Mouse (Mus musculus) embryonic facial prominence, embryonic 13.5 days (tissue): ENCODE results near the gene Ppp6r2. TPM values are rescaled to one million over a fixed set of nuclear protein-coding genes. Genes with fewer than 3 reads are reported as not detected.
A peak's percentile ranks its signal among the peaks of the same experiment; 100 is the strongest.

Source experiments
- ATAC-seq: fragments of 200-750 bp; cut with Nextera tagmentation; 2 replicates; pipeline ENCODE4 v1.8.0; 2017; ENCODE audit warnings: low read depth; ENCODE audit not compliant: insufficient number of reproducible peaks, insufficient read depth, low FRiP score, low TSS enrichment
- H3K27ac ChIP-seq: fragments of 300-500 bp; sonication (generic); 2 replicates; pipeline ENCODE4 v1.5.1; 2015; ENCODE audit warnings: moderate library complexity, mild to moderate bottlenecking, inconsistent platforms
- H3K27me3 ChIP-seq: fragments of 300-500 bp; sonication (generic); 2 replicates; pipeline ENCODE4 v1.6.1; 2015; ENCODE audit warnings: mild to moderate bottlenecking, inconsistent platforms
- H3K36me3 ChIP-seq: fragments of 300-500 bp; sonication (generic); 2 replicates; pipeline ENCODE4 v1.6.1; 2015; ENCODE audit warnings: mild to moderate bottlenecking, inconsistent platforms
- H3K4me1 ChIP-seq: fragments of 300-500 bp; sonication (generic); 2 replicates; pipeline ENCODE4 v1.6.1; 2015; ENCODE audit warnings: inconsistent platforms
- H3K4me2 ChIP-seq: fragments of 300-500 bp; sonication (generic); 2 replicates; pipeline ENCODE4 v1.6.1; 2015; ENCODE audit warnings: moderate library complexity, mild to moderate bottlenecking, inconsistent platforms
- H3K4me3 ChIP-seq: fragments of 300-500 bp; sonication (generic); 2 replicates; pipeline ENCODE4 v1.5.1; 2015; ENCODE audit warnings: mild to moderate bottlenecking, inconsistent platforms
- H3K9ac ChIP-seq: fragments of 300-500 bp; sonication (generic); 2 replicates; pipeline ENCODE4 v1.6.1; 2015; ENCODE audit warnings: mild to moderate bottlenecking, inconsistent platforms
- H3K9me3 ChIP-seq: fragments of 300-500 bp; sonication (generic); 2 replicates; pipeline ENCODE4 v1.6.1; 2016; ENCODE audit warnings: inconsistent platforms
- WGBS: fragments of 180-500 bp; shearing (Covaris S2); methylation state at CpG from one replicate; pipeline ENCODE4 v1.1.7; 2015; ENCODE audit warnings: mixed read lengths; 5-methylcytosine and 5-hydroxymethylcytosine counted together
- polyA plus RNA-seq: library from polyadenylated mRNA; unstranded; fragments of >200 nt; fragmentation: Nextera tagmentation; extraction: Ambion mirVana; gene quantifications from 2 replicates; pipeline ENCODE4 v1.2.1, GENCODE M21; 2015

Ppp6r2 gene
- polyA plus RNA-seq, result 40.0 and 41.7 TPM in 2 replicates

- peak; percentile 83 for ATAC-seq
- peak within 1 kb of the TSS; percentile 94 for H3K4me3 ChIP-seq
- peak within 1 kb of the TSS; percentile 97 for H3K9ac ChIP-seq
- peak within 1 kb of the TSS; percentile 81 for H3K27ac ChIP-seq
- no peaks in the 10 kb centered on the region for H3K27me3 ChIP-seq
- WGBS, result 4% methylated on average over 46 of the region's 73 CpGs
- no peaks in the 10 kb centered on the region for H3K9me3 ChIP-seq
- H3K36me3 ChIP-seq, result peaks cover 9% of the 10 kb centered on the region
- peak within 1 kb of the TSS; percentile 91 for H3K4me2 ChIP-seq
- peaks cover 23% of the 10 kb centered on the region for H3K4me1 ChIP-seq
Observed at GRCm38 (mm10) chr15:89210915-89211715, at the start of gene Ppp6r2. Ppp6r2 (plus strand) TSS chr15:89211553.

DNA sequence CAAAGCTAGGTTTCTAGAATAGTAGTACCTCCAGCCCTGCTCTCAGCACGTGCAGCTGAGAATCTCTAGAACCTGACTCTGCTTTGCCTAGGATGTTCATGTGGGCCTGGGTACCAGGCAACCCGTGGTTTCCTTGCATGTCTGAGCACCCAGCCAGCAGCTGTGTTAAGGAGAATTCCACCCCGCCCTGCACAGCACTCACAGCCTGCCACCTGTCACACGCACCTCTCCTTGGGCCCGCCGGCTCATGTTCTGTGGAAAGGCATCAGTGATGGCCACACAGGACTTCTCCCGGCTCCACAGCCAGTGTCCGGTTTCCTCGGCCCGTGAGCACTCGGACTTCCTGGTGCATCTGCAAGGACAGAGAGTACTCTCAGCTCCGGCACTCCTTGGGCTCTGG lies 45.9 kb upstream of the Ppp6r2 start:
- Histone ChIP-seq H3K9me3 (no peaks in the 10 kb centered on the region), H3K4me1 (peaks cover 26% of the 10 kb centered on the region), H3K4me2 (no peak overlapping the region), H3K27me3 (no peaks in the 10 kb centered on the region), H3K9ac (no peak overlapping the region), H3K36me3 (peaks cover 86% of the 10 kb centered on the region), H3K27ac (no peak overlapping the region), H3K4me3 (no peak overlapping the region)
- WGBS, result 92% methylated on average over 12 of the region's 12 CpGs
- no peak for ATAC-seq

- no peaks in the 10 kb centered on the region for H3K27me3 ChIP-seq
- H3K27ac ChIP-seq, result peak overlapping the region; percentile 82
- H3K9ac ChIP-seq, result peak overlapping the region; percentile 47; the same call in 1 of the 2 replicates
- peaks cover 52% of the 10 kb centered on the region for H3K36me3 ChIP-seq
- H3K4me2 ChIP-seq, result peak overlapping the region; percentile 53
- no peak for ATAC-seq
- H3K9me3 ChIP-seq, result no peaks in the 10 kb centered on the region
- 44% methylated on average over 10 of the region's 10 CpGs for WGBS
- peak overlapping the region; percentile 16 for H3K4me3 ChIP-seq
- H3K4me1 ChIP-seq, result peaks cover 59% of the 10 kb centered on the region
Observed at GRCm38 (mm10) chr15:89168922-89169321, 42.4 kb upstream of the Ppp6r2 start.

DNA sequence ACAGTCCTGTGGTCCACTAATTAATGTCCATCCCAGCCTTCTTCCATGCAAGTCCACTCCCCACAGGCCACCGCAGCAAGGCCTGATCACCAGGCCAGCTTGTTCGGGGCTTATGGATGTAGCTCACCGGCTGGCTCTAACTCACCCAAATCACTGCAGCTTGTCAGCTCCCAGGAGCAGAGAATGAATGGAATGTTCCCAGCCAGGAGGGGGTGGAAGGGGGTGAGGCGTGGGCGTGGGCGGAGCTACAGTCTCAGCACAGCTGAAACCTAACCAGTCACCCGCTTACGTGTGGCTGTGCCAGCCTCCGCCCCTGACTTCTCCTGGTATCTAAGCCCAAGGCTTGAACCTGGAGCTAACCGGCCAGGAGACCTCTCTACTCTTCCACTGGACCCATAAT lies 41.9 kb upstream of the Ppp6r2 start:
- H3K9ac ChIP-seq, result peak overlapping the region; percentile 47; the same call in 1 of the 2 replicates
- H3K4me3 ChIP-seq, result peak overlapping the region; percentile 16
- H3K36me3 ChIP-seq, result peaks cover 47% of the 10 kb centered on the region
- H3K4me1 ChIP-seq, result peaks cover 64% of the 10 kb centered on the region
- H3K4me2 ChIP-seq, result peak overlapping the region; percentile 53
- no peaks in the 10 kb centered on the region for H3K27me3 ChIP-seq
- H3K27ac ChIP-seq, result peak overlapping the region; percentile 82
- ATAC-seq, result peak; percentile 74
- WGBS, result 3% methylated on average over 10 of the region's 10 CpGs
- no peaks in the 10 kb centered on the region for H3K9me3 ChIP-seq

GRCm38 (mm10) chr15:89170102-89170501 lies 41.3 kb upstream of the Ppp6r2 start:
- ATAC-seq, result no peak
- Histone ChIP-seq H3K4me1 (peaks cover 70% of the 10 kb centered on the region), H3K36me3 (peaks cover 40% of the 10 kb centered on the region), H3K9ac (peak overlapping the region; percentile 47; the same call in 1 of the 2 replicates), H3K27me3 (no peaks in the 10 kb centered on the region), H3K27ac (peak overlapping the region; percentile 82), H3K4me2 (peak overlapping the region; percentile 53; the same call in 1 of the 2 replicates), H3K9me3 (no peaks in the 10 kb centered on the region), H3K4me3 (0 out of 2 replicates have a peak overlapping the region, but pooled peaks have one; percentile 16)
- WGBS, result 64% methylated on average over 3 of the region's 3 CpGs

- no peak overlapping the region for H3K27ac ChIP-seq
- 89% methylated on average over 5 of the region's 5 CpGs for WGBS
- H3K27me3 ChIP-seq, result no peaks in the 10 kb centered on the region
- no peak overlapping the region for H3K4me3 ChIP-seq
- H3K9ac ChIP-seq, result no peak overlapping the region
- peaks cover 85% of the 10 kb centered on the region for H3K4me1 ChIP-seq
- peaks cover 25% of the 10 kb centered on the region for H3K36me3 ChIP-seq
- no peaks in the 10 kb centered on the region for H3K9me3 ChIP-seq
- ATAC-seq, result no peak
- no peak overlapping the region for H3K4me2 ChIP-seq
Observed at GRCm38 (mm10) chr15:89171526-89172051, 39.8 kb upstream of the Ppp6r2 start.

GRCm38 (mm10) chr15:89172276-89172935 lies 38.9 kb upstream of the Ppp6r2 start:
- Histone ChIP-seq H3K4me3 (peak overlapping the region; percentile 55), H3K4me1 (peaks cover 94% of the 10 kb centered on the region), H3K9me3 (no peaks in the 10 kb centered on the region), H3K27ac (peak overlapping the region; percentile 84), H3K9ac (peak overlapping the region; percentile 73), H3K27me3 (no peaks in the 10 kb centered on the region), H3K4me2 (peak overlapping the region; percentile 99), H3K36me3 (peaks cover 17% of the 10 kb centered on the region)
- ATAC-seq, result no peak
- 29% methylated on average over 17 of the region's 17 CpGs for WGBS

DNA sequence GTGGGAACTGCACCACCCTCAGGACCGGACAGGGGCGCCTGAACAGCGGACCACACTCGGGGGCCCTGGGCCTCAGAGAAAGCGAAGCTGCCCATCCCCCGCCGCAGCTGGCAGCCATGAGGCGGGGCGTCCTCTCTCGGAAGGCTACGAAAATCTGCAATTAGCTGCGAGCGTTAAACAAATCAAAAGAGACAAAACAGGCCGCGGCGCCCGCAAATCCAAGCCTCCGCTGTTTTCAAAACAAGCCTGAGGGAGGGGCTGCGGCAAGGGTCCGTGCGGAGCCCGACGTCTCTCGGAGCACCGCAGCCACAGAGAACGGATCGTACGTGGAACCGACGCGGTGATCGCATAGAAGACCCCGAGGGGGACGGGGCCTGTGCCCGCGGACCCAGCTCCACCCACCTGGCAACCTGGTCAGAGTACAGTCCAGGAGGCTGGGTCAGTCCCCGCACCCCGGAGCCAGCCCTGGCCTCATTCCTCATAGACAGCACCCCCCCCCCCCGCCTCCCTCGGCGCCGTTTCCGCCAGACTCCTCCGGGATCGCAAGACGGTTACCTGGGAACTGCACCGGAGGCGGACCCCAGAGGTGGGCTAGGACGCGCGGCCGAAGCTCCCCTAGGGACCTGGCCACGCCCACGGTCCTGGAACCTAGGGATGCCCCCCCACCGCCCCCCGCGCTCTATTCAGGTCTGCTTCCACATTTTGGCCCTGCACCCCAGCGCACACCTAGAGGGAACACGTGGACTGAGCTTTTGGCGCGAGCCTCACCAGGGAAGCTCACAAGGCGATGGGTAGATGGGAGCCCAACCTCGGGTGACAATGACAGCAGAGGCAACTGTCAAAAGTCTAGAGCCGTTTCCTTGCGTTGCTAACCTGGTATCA lies 38.1 kb upstream of the Ppp6r2 start:
- H3K9me3 ChIP-seq, result no peaks in the 10 kb centered on the region
- peak overlapping the region; percentile 99 for H3K4me2 ChIP-seq
- H3K27ac ChIP-seq, result peak overlapping the region; percentile 84
- H3K4me1 ChIP-seq, result peaks cover 98% of the 10 kb centered on the region
- no peaks in the 10 kb centered on the region for H3K27me3 ChIP-seq
- no peak for ATAC-seq
- WGBS, result under 1% methylated on average over 61 of the region's 65 CpGs
- peaks cover 8% of the 10 kb centered on the region for H3K36me3 ChIP-seq
- peak overlapping the region; percentile 55 for H3K4me3 ChIP-seq
- peak overlapping the region; percentile 73 for H3K9ac ChIP-seq

- Histone ChIP-seq H3K4me3 (peak overlapping the region; percentile 55), H3K4me1 (peaks cover 98% of the 10 kb centered on the region), H3K9me3 (no peaks in the 10 kb centered on the region), H3K4me2 (peak overlapping the region; percentile 99), H3K36me3 (peaks cover 2% of the 10 kb centered on the region; the same call in 1 of the 2 replicates), H3K9ac (peak overlapping the region; percentile 73), H3K27me3 (no peaks in the 10 kb centered on the region), H3K27ac (peak overlapping the region; percentile 55; the same call in 1 of the 2 replicates)
- WGBS, result 2% methylated on average over 15 of the region's 15 CpGs
- no peak; the same call in 1 of the 2 replicates for ATAC-seq
Observed at GRCm38 (mm10) chr15:89173906-89174214, 37.5 kb upstream of the Ppp6r2 start.

DNA sequence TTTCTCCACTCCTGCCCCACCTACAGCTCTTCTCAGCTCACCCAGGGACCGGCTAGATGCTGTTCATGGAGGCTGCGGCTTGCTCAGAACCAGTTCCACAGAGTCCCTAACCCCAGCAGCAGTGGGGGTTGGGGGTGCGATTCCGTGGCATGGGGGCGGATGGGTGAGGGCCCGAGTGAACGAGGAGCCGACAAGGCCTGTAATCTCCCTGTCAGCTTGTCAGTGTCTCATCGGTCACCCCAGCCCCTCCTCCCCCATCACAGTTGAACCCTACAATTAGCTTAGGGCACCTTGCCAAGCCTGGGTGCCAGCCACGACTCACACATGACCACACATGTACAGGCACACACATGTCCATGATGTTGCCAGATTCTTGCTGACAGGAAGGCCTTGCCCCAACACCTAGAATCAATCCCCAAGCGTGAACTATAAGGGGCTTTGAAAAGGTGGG lies 36.4 kb upstream of the Ppp6r2 start:
- Histone ChIP-seq H3K9ac (no peak overlapping the region), H3K4me2 (peak overlapping the region; percentile 99), H3K27me3 (no peaks in the 10 kb centered on the region), H3K4me3 (peak overlapping the region; percentile 55; the same call in 1 of the 2 replicates), H3K9me3 (no peaks in the 10 kb centered on the region), H3K4me1 (peaks cover 96% of the 10 kb centered on the region), H3K36me3 (no peaks in the 10 kb centered on the region), H3K27ac (peak overlapping the region; percentile 55; the same call in 1 of the 2 replicates)
- ATAC-seq, result no peak; the same call in 1 of the 2 replicates
- 58% methylated on average over 11 of the region's 11 CpGs for WGBS
